Mouse (Mus musculus) megakaryocyte, embryonic 14.5 days (primary cell): ENCODE data around the gene Usp46.

Source experiments
- FLI1 ChIP-seq: IDR thresholded peaks from 2 replicates; pipeline ENCODE4 v1.6.1; 2012; ENCODE audit warnings: low read length, inconsistent platforms, mixed read lengths
- GATA1 ChIP-seq: IDR thresholded peaks from 3 replicates; pipeline ENCODE4 v1.6.1; 2012; ENCODE audit warnings: mixed read lengths, low read length, inconsistent platforms, borderline replicate concordance

GRCm38 (mm10) chr5:74050903-74051302, 17.3 kb downstream of the Usp46 start:
- TF ChIP-seq GATA1 (no peak), FLI1 (no peak)
